Mouse (Mus musculus) liver, postnatal 0 days (tissue): ENCODE data around the gene Ntn4.

ENCODE experiments used
- CTCF ChIP-seq: sonication (generic); IDR thresholded peaks from 2 replicates; pipeline ENCODE4 v1.5.1; 2016; ENCODE audit warnings: antibody characterized with exemption, low read depth
- EP300 ChIP-seq: IDR thresholded peaks from 2 replicates; pipeline ENCODE4 v1.6.1; 2016; ENCODE audit warnings: antibody characterized with exemption, low read depth, mild to moderate bottlenecking

DNA sequence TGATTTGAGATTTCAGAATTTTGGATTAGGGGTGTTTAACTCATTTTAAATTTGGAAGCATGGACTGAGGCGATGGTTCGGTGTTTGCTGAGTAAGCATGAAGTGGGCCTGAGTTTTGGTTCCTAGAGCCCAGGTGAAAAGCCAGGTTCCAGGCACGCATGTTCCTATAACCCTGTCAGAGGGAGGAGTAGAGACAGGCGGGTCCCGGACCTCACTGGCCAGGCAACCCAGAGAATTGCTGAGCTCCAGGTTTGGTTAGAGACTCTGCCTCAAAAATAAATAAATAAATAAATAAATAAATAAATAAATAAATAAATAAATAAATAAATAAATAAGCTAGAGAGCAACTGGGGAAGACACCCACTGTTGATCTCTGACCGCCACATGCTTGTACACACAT is 46.1 kb downstream of the Ntn4 start:
- TF ChIP-seq EP300, result no peak
- TF ChIP-seq CTCF, result no peak
